Mouse (Mus musculus): ENCODE measurements around the gene Nmral1. TPM values are rescaled to one million over a fixed set of nuclear protein-coding genes. Genes with fewer than 3 reads are reported as not detected.
A peak's percentile ranks its signal among the peaks of the same experiment; 100 is the strongest.

Nmral1 gene
- total and polyA plus RNA-seq, 2 experiments from 2014 or later = 8.6 to 12.4 TPM

GRCm38 (mm10) chr16:4736262-4736661 lies 17.1 kb upstream of the Nmral1 start:
- H3K27ac ChIP-seq (ENCODE audit: low read depth) = no peak overlapping the region
- H3K4me1 ChIP-seq (ENCODE audit: control insufficient read depth, insufficient read depth) = no peaks in the 10 kb centered on the region
- no peak for DNase-seq (ENCODE audit: low spot score)
- no peak overlapping the region for H3K4me3 ChIP-seq (ENCODE audit: low read depth, low read length)
- no peak for ATAC-seq (ENCODE audit: insufficient read depth, low read depth)
- no peak overlapping the region for H3K4me2 ChIP-seq (ENCODE audit: low read depth, low read length)
- 85% methylated on average over 2 of the region's 2 CpGs for WGBS
- H3K9me3 ChIP-seq (replicated peaks; ENCODE audit: control insufficient read depth, low read length) = no peaks in the 10 kb centered on the region
- no peaks in the 10 kb centered on the region for H3K36me3 ChIP-seq (replicated peaks; ENCODE audit: control insufficient read depth, insufficient read depth, low read length)
- TF ChIP-seq EP300 (IDR thresholded peaks at IDR 0.05; ENCODE audit: low read depth) (no peak), CTCF (IDR thresholded peaks at IDR 0.05; ENCODE audit: low read depth) (no peak)
- H3K27me3 ChIP-seq (ENCODE audit: control insufficient read depth, insufficient read depth, low read length) = no peaks in the 10 kb centered on the region
- no peak overlapping the region for H3K9ac ChIP-seq (replicated peaks; ENCODE audit: low read depth, low read length)

- no peak overlapping the region for H3K4me3 ChIP-seq (ENCODE audit: low read depth, low read length)
- H3K27me3 ChIP-seq (ENCODE audit: control insufficient read depth, insufficient read depth, low read length) = no peaks in the 10 kb centered on the region
- peaks cover 11% of the 10 kb centered on the region for H3K4me1 ChIP-seq (ENCODE audit: control insufficient read depth, insufficient read depth)
- no peak for ATAC-seq (ENCODE audit: insufficient read depth, low read depth)
- H3K27ac ChIP-seq (ENCODE audit: low read depth) = no peak overlapping the region
- H3K4me2 ChIP-seq (ENCODE audit: low read depth, low read length) = no peak overlapping the region
- no peak for TF ChIP-seq EP300 (IDR thresholded peaks at IDR 0.05; ENCODE audit: low read depth)
- TF ChIP-seq CTCF (IDR thresholded peaks at IDR 0.05; ENCODE audit: low read depth) = no peak
- no peak overlapping the region for H3K9ac ChIP-seq (replicated peaks; ENCODE audit: low read depth, low read length)
- DNase-seq (ENCODE audit: low spot score) = no peak
- WGBS = 65% methylated on average over 3 of the region's 3 CpGs
- no peaks in the 10 kb centered on the region for H3K36me3 ChIP-seq (replicated peaks; ENCODE audit: control insufficient read depth, insufficient read depth, low read length)
- H3K9me3 ChIP-seq (replicated peaks; ENCODE audit: control insufficient read depth, low read length) = no peaks in the 10 kb centered on the region
These were observed 11.7 kb upstream of the Nmral1 start for GRCm38 (mm10) chr16:4730776-4731358.

- Histone ChIP-seq H3K4me1 (ENCODE audit: control insufficient read depth, insufficient read depth) (peaks cover 11% of the 10 kb centered on the region), H3K27ac (ENCODE audit: low read depth) (peak overlapping the region; percentile 51; the same call in 1 of the 2 replicates), H3K4me3 (ENCODE audit: low read depth, low read length) (no peak overlapping the region), H3K9me3 (replicated peaks; ENCODE audit: control insufficient read depth, low read length) (no peaks in the 10 kb centered on the region), H3K4me2 (ENCODE audit: low read depth, low read length) (peak overlapping the region; percentile 61; the same call in 1 of the 2 replicates), H3K27me3 (ENCODE audit: control insufficient read depth, insufficient read depth, low read length) (no peaks in the 10 kb centered on the region), H3K9ac (replicated peaks; ENCODE audit: low read depth, low read length) (no peak overlapping the region), H3K36me3 (replicated peaks; ENCODE audit: control insufficient read depth, insufficient read depth, low read length) (no peaks in the 10 kb centered on the region)
- no peak for TF ChIP-seq EP300 (IDR thresholded peaks at IDR 0.05; ENCODE audit: low read depth)
- no peak for TF ChIP-seq CTCF (IDR thresholded peaks at IDR 0.05; ENCODE audit: low read depth)
- 19% methylated on average over 1 of the region's 1 CpGs for WGBS
- peak; percentile 24 for DNase-seq (ENCODE audit: low spot score)
- no peak for ATAC-seq (ENCODE audit: insufficient read depth, low read depth)
These were observed 8.8 kb upstream of the Nmral1 start for GRCm38 (mm10) chr16:4727963-4728362.

- ATAC-seq (ENCODE audit: insufficient read depth, low read depth) (no peak), DNase-seq (ENCODE audit: low spot score) (no peak)
- 89% methylated on average over 1 of the region's 1 CpGs for WGBS
- Histone ChIP-seq H3K9me3 (replicated peaks; ENCODE audit: control insufficient read depth, low read length) (no peaks in the 10 kb centered on the region), H3K4me1 (ENCODE audit: control insufficient read depth, insufficient read depth) (peaks cover 11% of the 10 kb centered on the region), H3K4me2 (ENCODE audit: low read depth, low read length) (peak overlapping the region; percentile 61), H3K36me3 (replicated peaks; ENCODE audit: control insufficient read depth, insufficient read depth, low read length) (no peaks in the 10 kb centered on the region), H3K4me3 (ENCODE audit: low read depth, low read length) (peak overlapping the region; percentile 88), H3K27ac (ENCODE audit: low read depth) (peak overlapping the region; percentile 51), H3K27me3 (ENCODE audit: control insufficient read depth, insufficient read depth, low read length) (no peaks in the 10 kb centered on the region), H3K9ac (replicated peaks; ENCODE audit: low read depth, low read length) (peak overlapping the region; percentile 88; the same call in 1 of the 2 replicates)
- no peak for TF ChIP-seq CTCF (IDR thresholded peaks at IDR 0.05; ENCODE audit: low read depth)
- TF ChIP-seq EP300 (IDR thresholded peaks at IDR 0.05; ENCODE audit: low read depth) = no peak
These were observed 8.4 kb upstream of the Nmral1 start for GRCm38 (mm10) chr16:4727526-4727925.

GRCm38 (mm10) chr16:4726528-4727128 lies 7.5 kb upstream of the Nmral1 start:
- DNase-seq (ENCODE audit: low spot score) (no peak), ATAC-seq (ENCODE audit: insufficient read depth, low read depth) (peak; percentile 76)
- Histone ChIP-seq H3K9ac (replicated peaks; ENCODE audit: low read depth, low read length) (peak overlapping the region; percentile 88), H3K27me3 (ENCODE audit: control insufficient read depth, insufficient read depth, low read length) (no peaks in the 10 kb centered on the region), H3K4me2 (ENCODE audit: low read depth, low read length) (peak overlapping the region; percentile 61), H3K4me1 (ENCODE audit: control insufficient read depth, insufficient read depth) (peaks cover 11% of the 10 kb centered on the region), H3K4me3 (ENCODE audit: low read depth, low read length) (peak overlapping the region; percentile 88), H3K27ac (ENCODE audit: low read depth) (peak overlapping the region; percentile 88), H3K36me3 (replicated peaks; ENCODE audit: control insufficient read depth, insufficient read depth, low read length) (no peaks in the 10 kb centered on the region), H3K9me3 (replicated peaks; ENCODE audit: control insufficient read depth, low read length) (no peaks in the 10 kb centered on the region)
- no peak for TF ChIP-seq EP300 (IDR thresholded peaks at IDR 0.05; ENCODE audit: low read depth)
- no peak for TF ChIP-seq CTCF (IDR thresholded peaks at IDR 0.05; ENCODE audit: low read depth)
- WGBS = under 1% methylated on average over 40 of the region's 40 CpGs
